Mouse (Mus musculus) ES-E14 (cell line): ENCODE data around the gene Pgp.

Experiments
- CHD2 ChIP-seq: IDR thresholded peaks from 2 replicates; pipeline ENCODE4 v1.6.1; 2014; ENCODE audit warnings: mild to moderate bottlenecking, low read depth, low read length, inconsistent platforms
- ZNF384 ChIP-seq: IDR thresholded peaks from 2 replicates; pipeline ENCODE4 v1.6.1; 2012; ENCODE audit warnings: low read depth, low read length, inconsistent platforms

- TF ChIP-seq ZNF384 = no peak
- TF ChIP-seq CHD2 = no peak
These were observed 1.5 kb upstream of the Pgp start for GRCm38 (mm10) chr17:24468636-24469246.
